Mouse (Mus musculus) C2C12 (cell line): ENCODE data around the gene Clic6. TPM values are rescaled to one million over a fixed set of nuclear protein-coding genes. Genes with fewer than 3 reads are reported as not detected.

Experiments
- H3K27me3 ChIP-seq: one replicate; pipeline ENCODE4 v1.6.1; 2011; ENCODE audit not compliant: control insufficient read depth, insufficient read depth, insufficient read length
- H3K36me3 ChIP-seq: one replicate; pipeline ENCODE4 v1.6.1; 2011; ENCODE audit not compliant: control insufficient read depth, insufficient read depth
- H3K4me3 ChIP-seq: one replicate; pipeline ENCODE4 v1.5.1; 2011; ENCODE audit warnings: mild to moderate bottlenecking, control low read depth; ENCODE audit not compliant: poor library complexity, insufficient read depth, severe bottlenecking
- H3K79me2 ChIP-seq: one replicate; pipeline ENCODE4 v1.6.1; 2011; ENCODE audit not compliant: control insufficient read depth, insufficient read depth
- H3K79me3 ChIP-seq: one replicate; pipeline ENCODE4 v1.6.1; 2011; ENCODE audit warnings: low read depth, control low read depth
- H3ac ChIP-seq: one replicate; pipeline ENCODE3; 2011; ENCODE audit warnings: low read depth; ENCODE audit not compliant: control insufficient read depth, insufficient read length
- CEBPB ChIP-seq: IDR thresholded peaks from one replicate; pipeline ENCODE4 v1.6.1; 2011; ENCODE audit warnings: low read depth, mild to moderate bottlenecking, control low read depth, moderate library complexity
- CTCF ChIP-seq: IDR thresholded peaks from one replicate; pipeline ENCODE4 v1.5.1; 2011; ENCODE audit not compliant: control insufficient read depth, insufficient read depth, insufficient read length
- FOSL1 ChIP-seq: IDR thresholded peaks from one replicate; pipeline ENCODE4 v1.8.0; 2011; ENCODE audit warnings: mild to moderate bottlenecking, low read length; ENCODE audit not compliant: poor library complexity, insufficient read depth, severe bottlenecking
- MAX ChIP-seq: IDR thresholded peaks from one replicate; pipeline ENCODE4 v1.6.1; 2011; ENCODE audit warnings: mild to moderate bottlenecking, control low read depth
- MYOD1 ChIP-seq: IDR thresholded peaks from one replicate; pipeline ENCODE4 v1.6.1; 2011; ENCODE audit warnings: low read depth; ENCODE audit not compliant: control insufficient read depth, insufficient read length
- MYOG ChIP-seq: IDR thresholded peaks from one replicate; pipeline ENCODE4 v1.6.1; 2011; ENCODE audit not compliant: control insufficient read depth, insufficient read length; ENCODE audit errors: extremely low read depth
- USF1 ChIP-seq: IDR thresholded peaks from one replicate; pipeline ENCODE4 v1.6.1; 2011; ENCODE audit warnings: low read depth, mild to moderate bottlenecking, control low read depth, moderate library complexity
- polyA plus RNA-seq: library from polyadenylated mRNA; unstranded; fragments of >200 nt; fragmentation: generic; extraction: Trizol; gene quantifications from one replicate; pipeline ENCODE4 v1.2.1, GENCODE M21; 2012; ENCODE audit warnings: missing spikeins

Gene Clic6
- polyA plus RNA-seq, 1 experiment: 0.01 TPM

GRCm38 (mm10) chr16:92465226-92465625, 20.3 kb upstream of the Clic6 start:
- Histone ChIP-seq H3K79me3 (no peaks in the 10 kb centered on the region), H3ac (peak overlapping the region; percentile 70), H3K4me3 (peak overlapping the region; percentile 59), H3K27me3 (no peaks in the 10 kb centered on the region), H3K79me2 (no peaks in the 10 kb centered on the region), H3K36me3 (no peaks in the 10 kb centered on the region)
- TF ChIP-seq CTCF (no peak), MYOD1 (no peak), CEBPB (no peak), MYOG (no peak)

GRCm38 (mm10) chr16:92465642-92466526, 19.7 kb upstream of the Clic6 start:
- peak overlapping the region; percentile 59 for H3K4me3 ChIP-seq
- H3ac ChIP-seq: peak overlapping the region; percentile 70
- H3K36me3 ChIP-seq: no peaks in the 10 kb centered on the region

GRCm38 (mm10) chr16:92467041-92467440, 18.5 kb upstream of the Clic6 start:
- Histone ChIP-seq H3K27me3 (no peaks in the 10 kb centered on the region), H3ac (no peak overlapping the region), H3K4me3 (no peak overlapping the region), H3K79me3 (no peaks in the 10 kb centered on the region), H3K79me2 (no peaks in the 10 kb centered on the region), H3K36me3 (no peaks in the 10 kb centered on the region)
- TF ChIP-seq USF1: no peak
- no peak for TF ChIP-seq CEBPB
- TF ChIP-seq MYOG: no peak
- TF ChIP-seq FOSL1: no peak
- TF ChIP-seq MYOD1: no peak
- TF ChIP-seq CTCF: no peak
- no peak for TF ChIP-seq MAX

More at GRCm38 (mm10) chr16:92465642-92466526, 19.7 kb upstream of the Clic6 start:
- Histone ChIP-seq H3K79me2 (no peaks in the 10 kb centered on the region), H3K79me3 (no peaks in the 10 kb centered on the region), H3K27me3 (no peaks in the 10 kb centered on the region)
- TF ChIP-seq CTCF: no peak
- peak; percentile 97 for TF ChIP-seq USF1
- TF ChIP-seq MAX: peak; percentile 43

GRCm38 (mm10) chr16:92468459-92468858, 17.1 kb upstream of the Clic6 start:
- no peak for TF ChIP-seq MAX
- no peak for TF ChIP-seq MYOD1
- TF ChIP-seq MYOG: no peak
- no peak for TF ChIP-seq FOSL1
- TF ChIP-seq CEBPB: no peak
- TF ChIP-seq CTCF: no peak
- Histone ChIP-seq H3K79me2 (no peaks in the 10 kb centered on the region), H3K27me3 (no peaks in the 10 kb centered on the region), H3K79me3 (no peaks in the 10 kb centered on the region), H3K36me3 (no peaks in the 10 kb centered on the region), H3K4me3 (no peak overlapping the region), H3ac (no peak overlapping the region)

- Histone ChIP-seq H3K36me3 (no peaks in the 10 kb centered on the region), H3K27me3 (no peaks in the 10 kb centered on the region), H3ac (no peak within 1 kb of the TSS), H3K79me3 (no peaks in the 10 kb centered on the region), H3K79me2 (no peaks in the 10 kb centered on the region), H3K4me3 (no peak within 1 kb of the TSS)
- TF ChIP-seq MYOG: no peak
- TF ChIP-seq MAX: no peak
- TF ChIP-seq CEBPB: no peak
- TF ChIP-seq CTCF: no peak
- TF ChIP-seq MYOD1: no peak
- TF ChIP-seq USF1: no peak
- TF ChIP-seq FOSL1: no peak
These were observed 14.8 kb upstream of the Clic6 start, which contains the start of gene Rcan1 for GRCm38 (mm10) chr16:92470706-92471105. Gene Rcan1 (minus strand): TSS chr16:92470867.

GRCm38 (mm10) chr16:92472898-92473297, 12.6 kb upstream of the Clic6 start:
- no peak for TF ChIP-seq FOSL1
- no peak for TF ChIP-seq MAX
- TF ChIP-seq USF1: no peak
- TF ChIP-seq CEBPB: no peak
- TF ChIP-seq MYOD1: no peak
- TF ChIP-seq CTCF: no peak
- no peak for TF ChIP-seq MYOG

More at GRCm38 (mm10) chr16:92472898-92473297, 12.6 kb upstream of the Clic6 start:
- Histone ChIP-seq H3K79me3 (no peaks in the 10 kb centered on the region), H3K36me3 (no peaks in the 10 kb centered on the region), H3K4me3 (no peak overlapping the region), H3K27me3 (peaks cover 7% of the 10 kb centered on the region), H3ac (no peak overlapping the region), H3K79me2 (no peaks in the 10 kb centered on the region)
